Mouse (Mus musculus) MEL (cell line): ENCODE measurements at regions not wholly inside any gene's neighbourhood (a gene's known extent, or its start where the extent isn't known, plus 50 kb on each side); places are given as distances from the start of the nearest gene placed in this dataset.

Experiments used
- CHD2 ChIP-seq: IDR thresholded peaks from 2 replicates; pipeline ENCODE4 v1.6.1; 2011; ENCODE audit warnings: low read length, improper control_type of control experiment
- CTCF ChIP-seq, 3 experiments: IDR thresholded peaks in 2 of 3; conservative IDR thresholded peaks in 1 of 3; 2 replicates each; pipeline ENCODE4 v1.5.1; 2011 to 2012; ENCODE audit warnings: low read length in 3 of 3, low read depth in 2 of 3, mild to moderate bottlenecking in 2 of 3, improper control_type of control experiment in 1 of 3, inconsistent platforms in 1 of 3, mixed read lengths in 1 of 3, moderate library complexity in 1 of 3; ENCODE audit not compliant: control insufficient read depth in 1 of 3, insufficient read depth in 1 of 3, poor library complexity in 1 of 3, severe bottlenecking in 1 of 3
- E2F4 ChIP-seq: IDR thresholded peaks from 2 replicates; pipeline ENCODE4 v1.6.1; 2011; ENCODE audit warnings: low read depth, low read length, improper control_type of control experiment, borderline replicate concordance
- EP300 ChIP-seq, 2 experiments: IDR thresholded peaks; 2 replicates each; pipeline ENCODE4 v1.6.1; 2011; ENCODE audit warnings: improper control_type of control experiment in 2 of 2, low read length in 2 of 2, low read depth in 1 of 2, mild to moderate bottlenecking in 1 of 2
- MAFK ChIP-seq: IDR thresholded peaks from 2 replicates; pipeline ENCODE4 v1.6.1; 2011; ENCODE audit warnings: low read depth, mild to moderate bottlenecking, low read length, improper control_type of control experiment, borderline replicate concordance
- NELFE ChIP-seq: IDR thresholded peaks from 2 replicates; pipeline ENCODE4 v1.6.1; 2011; ENCODE audit warnings: low read depth, low read length, improper control_type of control experiment
- POLR2A ChIP-seq, 2 experiments: IDR thresholded peaks; 2 replicates each; pipeline ENCODE4 v1.6.1; 2011 to 2012; ENCODE audit warnings: low read length in 2 of 2, mild to moderate bottlenecking in 2 of 2, control low read depth in 1 of 2, improper control_type of control experiment in 1 of 2, low read depth in 1 of 2, moderate library complexity in 1 of 2; ENCODE audit not compliant: control insufficient read depth in 1 of 2, insufficient read depth in 1 of 2, poor library complexity in 1 of 2
- RCOR1 ChIP-seq: IDR thresholded peaks from 2 replicates; pipeline ENCODE4 v1.6.1; 2012; ENCODE audit warnings: low read depth, mild to moderate bottlenecking, inconsistent platforms, low read length, improper control_type of control experiment
- UBTF ChIP-seq: IDR thresholded peaks from 2 replicates; pipeline ENCODE4 v1.6.1; 2012; ENCODE audit warnings: low read depth, mild to moderate bottlenecking, inconsistent platforms, low read length, improper control_type of control experiment, moderate library complexity, borderline replicate concordance; ENCODE audit not compliant: insufficient read depth
- ZC3H11A ChIP-seq: IDR thresholded peaks from 2 replicates; pipeline ENCODE4 v1.6.1; 2012; ENCODE audit warnings: low read depth, mild to moderate bottlenecking, inconsistent platforms, low read length, improper control_type of control experiment
- ZMIZ1 ChIP-seq: IDR thresholded peaks from 2 replicates; pipeline ENCODE4 v1.6.1; 2012; ENCODE audit warnings: low read depth, mild to moderate bottlenecking, inconsistent platforms, low read length, improper control_type of control experiment, moderate library complexity

DNA sequence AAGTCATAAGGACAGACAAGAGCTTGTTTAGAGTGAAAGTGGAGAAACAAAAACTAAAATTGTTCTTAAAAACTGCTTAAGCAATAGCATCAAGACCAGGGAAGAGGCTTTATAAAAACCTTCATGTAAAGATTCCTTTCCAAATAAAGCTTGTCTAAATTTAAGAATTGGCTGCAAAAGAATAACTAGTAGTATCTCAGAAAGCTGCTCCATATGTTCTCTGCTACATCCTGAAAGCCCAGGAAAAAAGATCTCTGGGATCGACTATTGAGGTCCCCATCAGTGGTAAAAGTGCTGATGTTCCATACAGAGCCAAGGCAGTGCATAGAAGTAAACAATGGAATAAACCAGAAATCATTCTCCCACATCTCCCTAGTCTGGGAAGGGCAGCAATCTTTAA lies 281.2 kb upstream of the Cypt12 start:
- TF ChIP-seq CTCF (IDR thresholded peaks at IDR 0.05 in 2 of 3, conservative IDR thresholded peaks at IDR 0.05 in 1 of 3; ENCODE audit: control insufficient read depth in 1 of 3, insufficient read depth in 1 of 3, low read depth in 2 of 3, low read length in 3 of 3, poor library complexity in 1 of 3, severe bottlenecking in 1 of 3) (no peak), E2F4 (no peak), ZC3H11A (no peak), CHD2 (no peak), ZMIZ1 (no peak), POLR2A (IDR thresholded peaks at IDR 0.05; ENCODE audit: control insufficient read depth in 1 of 2, insufficient read depth in 1 of 2, low read depth in 1 of 2, low read length in 2 of 2, poor library complexity in 1 of 2) (no peak), MAFK (no peak), EP300 (IDR thresholded peaks at IDR 0.05; ENCODE audit: low read depth in 1 of 2, low read length in 2 of 2) (no peak), RCOR1 (no peak), UBTF (no peak), NELFE (no peak)
